Mouse (Mus musculus) myocyte (in vitro differentiated cells): Measurements from ENCODE around the gene Dnm1.

Experiments
- E2F4 ChIP-seq: IDR thresholded peaks from one replicate; pipeline ENCODE4 v1.6.1; 2011; ENCODE audit warnings: mild to moderate bottlenecking, control low read depth, moderate library complexity; ENCODE audit not compliant: insufficient read depth
- MYOG ChIP-seq, 3 experiments: IDR thresholded peaks; one replicate each; pipeline ENCODE4 v1.6.1; 2011; ENCODE audit warnings: control low read depth in 2 of 3, low read depth in 2 of 3, mild to moderate bottlenecking in 2 of 3; ENCODE audit not compliant: insufficient read length in 2 of 3, control insufficient read depth in 1 of 3, insufficient read depth in 1 of 3
- POLR2A ChIP-seq: IDR thresholded peaks from one replicate; pipeline ENCODE4 v1.6.1; 2011; ENCODE audit warnings: low read depth, mild to moderate bottlenecking, control low read depth, moderate library complexity; ENCODE audit not compliant: insufficient read length
- POLR2AphosphoS2 ChIP-seq: IDR thresholded peaks from one replicate; pipeline ENCODE4 v1.6.1; 2011; ENCODE audit warnings: low read depth, control low read depth; ENCODE audit not compliant: insufficient read length
- REST ChIP-seq: IDR thresholded peaks from one replicate; pipeline ENCODE4 v1.6.1; 2011; ENCODE audit warnings: mild to moderate bottlenecking, control low read depth, moderate library complexity; ENCODE audit not compliant: insufficient read depth, insufficient read length
- TCF12 ChIP-seq: IDR thresholded peaks from one replicate; pipeline ENCODE4 v1.6.1; 2011; ENCODE audit warnings: mild to moderate bottlenecking, control low read depth; ENCODE audit not compliant: poor library complexity, insufficient read depth, severe bottlenecking

GRCm38 (mm10) chr2:32321591-32322298, 31.4 kb downstream of the Dnm1 start:
- TF ChIP-seq POLR2A: no peak
- no peak for TF ChIP-seq TCF12
- no peak for TF ChIP-seq MYOG (IDR thresholded peaks at IDR 0.05; ENCODE audit: control insufficient read depth in 1 of 3, insufficient read depth in 1 of 3, insufficient read length in 2 of 3, low read depth in 2 of 3)
- TF ChIP-seq POLR2AphosphoS2: no peak
- TF ChIP-seq E2F4: no peak
- no peak for TF ChIP-seq REST
